Mouse (Mus musculus) myocyte (in vitro differentiated cells): ENCODE data around the gene Rexo1. TPM values are rescaled to one million over a fixed set of nuclear protein-coding genes. Genes with fewer than 3 reads are reported as not detected.

Source experiments
- H3K27me3 ChIP-seq: one replicate; pipeline ENCODE4 v1.6.1; 2011; ENCODE audit not compliant: control insufficient read depth, insufficient read depth, insufficient read length
- H3K36me3 ChIP-seq: one replicate; pipeline ENCODE4 v1.6.1; 2011; ENCODE audit not compliant: control insufficient read depth, insufficient read depth
- H3K4me2 ChIP-seq: one replicate; pipeline ENCODE4 v1.6.1; 2011; ENCODE audit warnings: low read depth, control low read depth
- H3K4me3 ChIP-seq: one replicate; pipeline ENCODE4 v1.5.1; 2011; ENCODE audit warnings: mild to moderate bottlenecking, control low read depth, moderate library complexity
- H3K79me2 ChIP-seq: one replicate; pipeline ENCODE4 v1.6.1; 2011; ENCODE audit not compliant: control insufficient read depth, insufficient read depth
- H3ac ChIP-seq: one replicate; pipeline ENCODE4 v1.6.1; 2011; ENCODE audit not compliant: control insufficient read depth, insufficient read length
- CEBPB ChIP-seq: IDR thresholded peaks from 2 replicates; pipeline ENCODE4 v1.6.1; 2011; ENCODE audit warnings: mild to moderate bottlenecking, moderate library complexity; ENCODE audit not compliant: poor library complexity, insufficient read depth, severe bottlenecking
- E2F4 ChIP-seq: IDR thresholded peaks from one replicate; pipeline ENCODE4 v1.6.1; 2011; ENCODE audit warnings: mild to moderate bottlenecking, control low read depth, moderate library complexity; ENCODE audit not compliant: insufficient read depth
- MAX ChIP-seq: IDR thresholded peaks from one replicate; pipeline ENCODE4 v1.6.1; 2011; ENCODE audit warnings: low read depth, mild to moderate bottlenecking, control low read depth
- MYOD1 ChIP-seq, 3 experiments: IDR thresholded peaks; one replicate each; pipeline ENCODE4 v1.6.1; 2011; ENCODE audit warnings: control low read depth in 2 of 3, low read depth in 2 of 3, mild to moderate bottlenecking in 2 of 3, moderate library complexity in 1 of 3; ENCODE audit not compliant: insufficient read length in 2 of 3, control insufficient read depth in 1 of 3
- MYOG ChIP-seq, 3 experiments: IDR thresholded peaks; one replicate each; pipeline ENCODE4 v1.6.1; 2011; ENCODE audit warnings: control low read depth in 2 of 3, low read depth in 2 of 3, mild to moderate bottlenecking in 2 of 3; ENCODE audit not compliant: insufficient read length in 2 of 3, control insufficient read depth in 1 of 3, insufficient read depth in 1 of 3
- POLR2A ChIP-seq: IDR thresholded peaks from one replicate; pipeline ENCODE4 v1.6.1; 2011; ENCODE audit warnings: low read depth, mild to moderate bottlenecking, control low read depth, moderate library complexity; ENCODE audit not compliant: insufficient read length
- POLR2AphosphoS2 ChIP-seq: IDR thresholded peaks from one replicate; pipeline ENCODE4 v1.6.1; 2011; ENCODE audit warnings: low read depth, control low read depth; ENCODE audit not compliant: insufficient read length
- REST ChIP-seq: IDR thresholded peaks from one replicate; pipeline ENCODE4 v1.6.1; 2011; ENCODE audit warnings: mild to moderate bottlenecking, control low read depth, moderate library complexity; ENCODE audit not compliant: insufficient read depth, insufficient read length
- SRF ChIP-seq: IDR thresholded peaks from one replicate; pipeline ENCODE4 v1.6.1; 2011; ENCODE audit warnings: low read depth; ENCODE audit not compliant: control insufficient read depth, insufficient read length
- TCF12 ChIP-seq: IDR thresholded peaks from one replicate; pipeline ENCODE4 v1.6.1; 2011; ENCODE audit warnings: mild to moderate bottlenecking, control low read depth; ENCODE audit not compliant: poor library complexity, insufficient read depth, severe bottlenecking
- TCF3 ChIP-seq: IDR thresholded peaks from one replicate; pipeline ENCODE4 v1.6.1; 2011; ENCODE audit warnings: low read depth, control low read depth; ENCODE audit not compliant: insufficient read length
- USF1 ChIP-seq: IDR thresholded peaks from one replicate; pipeline ENCODE4 v1.6.1; 2011; ENCODE audit warnings: low read depth, mild to moderate bottlenecking, control low read depth, moderate library complexity
- polyA plus RNA-seq: library from polyadenylated mRNA; unstranded; fragments of >200 nt; fragmentation: generic; extraction: Trizol; gene quantifications from one replicate; pipeline ENCODE4 v1.2.1, GENCODE M21; 2012; ENCODE audit warnings: missing spikeins

Gene Rexo1
- polyA plus RNA-seq, 1 experiment, result 18.8 TPM

GRCm38 (mm10) chr10:80526172-80526571, 35.2 kb downstream of the Rexo1 start:
- H3ac ChIP-seq, result no peak overlapping the region
- H3K79me2 ChIP-seq, result no peaks in the 10 kb centered on the region
- no peak overlapping the region for H3K4me2 ChIP-seq
- H3K27me3 ChIP-seq, result peaks cover 69% of the 10 kb centered on the region
- no peak overlapping the region for H3K4me3 ChIP-seq
- no peaks in the 10 kb centered on the region for H3K36me3 ChIP-seq
- no peak for TF ChIP-seq POLR2A
- TF ChIP-seq MAX, result no peak
- TF ChIP-seq MYOD1 (IDR thresholded peaks at IDR 0.05; ENCODE audit: control insufficient read depth in 1 of 3, insufficient read length in 2 of 3, low read depth in 2 of 3), result no peak

- TF ChIP-seq MYOD1 (IDR thresholded peaks at IDR 0.05; ENCODE audit: control insufficient read depth in 1 of 3, insufficient read length in 2 of 3, low read depth in 2 of 3), result no peak
- no peak for TF ChIP-seq USF1
- TF ChIP-seq CEBPB, result no peak
- no peak for TF ChIP-seq POLR2AphosphoS2
- no peak for TF ChIP-seq MAX
- no peak for TF ChIP-seq TCF3
- TF ChIP-seq REST, result no peak
- no peak for TF ChIP-seq SRF
- TF ChIP-seq TCF12, result no peak
- TF ChIP-seq POLR2A, result no peak
- TF ChIP-seq MYOG (IDR thresholded peaks at IDR 0.05; ENCODE audit: control insufficient read depth in 1 of 3, insufficient read depth in 1 of 3, insufficient read length in 2 of 3, low read depth in 2 of 3), result no peak
- H3K4me3 ChIP-seq, result no peak overlapping the region
- H3K36me3 ChIP-seq, result no peaks in the 10 kb centered on the region
- H3ac ChIP-seq, result no peak overlapping the region
- no peak overlapping the region for H3K4me2 ChIP-seq
- no peaks in the 10 kb centered on the region for H3K79me2 ChIP-seq
- peaks cover 52% of the 10 kb centered on the region for H3K27me3 ChIP-seq
Observed at GRCm38 (mm10) chr10:80523299-80523698, 38.1 kb downstream of the Rexo1 start.

- H3K4me2 ChIP-seq, result no peak overlapping the region
- no peaks in the 10 kb centered on the region for H3K36me3 ChIP-seq
- no peak overlapping the region for H3ac ChIP-seq
- no peak overlapping the region for H3K4me3 ChIP-seq
- H3K27me3 ChIP-seq, result peaks cover 34% of the 10 kb centered on the region
- TF ChIP-seq TCF12 (no peak), POLR2A (no peak), USF1 (no peak), E2F4 (no peak), TCF3 (no peak), CEBPB (no peak), MYOG (IDR thresholded peaks at IDR 0.05; ENCODE audit: control insufficient read depth in 1 of 3, insufficient read depth in 1 of 3, insufficient read length in 2 of 3, low read depth in 2 of 3) (no peak), POLR2AphosphoS2 (no peak), MAX (no peak), MYOD1 (IDR thresholded peaks at IDR 0.05; ENCODE audit: control insufficient read depth in 1 of 3, insufficient read length in 2 of 3, low read depth in 2 of 3) (no peak), SRF (no peak), REST (no peak)
- H3K79me2 ChIP-seq, result no peaks in the 10 kb centered on the region
Observed at GRCm38 (mm10) chr10:80519287-80519686, 42.1 kb downstream of the Rexo1 start.

DNA sequence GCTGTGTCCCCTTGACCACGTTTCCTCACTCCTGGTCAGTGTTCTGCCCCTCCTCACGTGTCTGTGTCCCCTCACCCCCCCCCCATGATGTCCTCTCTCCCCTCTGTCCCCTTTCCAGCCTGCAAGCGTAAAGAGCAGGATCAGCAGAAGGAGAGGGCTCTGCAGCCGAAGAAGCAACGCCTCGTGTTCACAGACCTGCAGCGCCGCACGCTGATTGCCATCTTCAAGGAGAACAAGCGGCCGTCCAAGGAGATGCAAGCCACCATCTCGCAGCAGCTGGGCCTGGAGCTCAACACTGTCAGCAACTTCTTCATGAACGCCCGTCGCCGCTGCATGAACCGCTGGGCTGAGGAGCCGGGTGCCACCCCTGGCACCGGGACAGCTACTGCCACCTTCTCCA, 47.6 kb downstream of the Rexo1 start:
- H3ac ChIP-seq, result no peak overlapping the region
- no peak overlapping the region for H3K4me3 ChIP-seq
- no peak for TF ChIP-seq CEBPB
- no peak for TF ChIP-seq TCF12
- no peak for TF ChIP-seq POLR2AphosphoS2
- no peak for TF ChIP-seq E2F4
- no peak for TF ChIP-seq TCF3
- TF ChIP-seq MYOG (IDR thresholded peaks at IDR 0.05; ENCODE audit: control insufficient read depth in 1 of 3, insufficient read depth in 1 of 3, insufficient read length in 2 of 3, low read depth in 2 of 3), result no peak
- no peak for TF ChIP-seq USF1
- TF ChIP-seq MAX, result no peak
- no peak for TF ChIP-seq REST
- no peak for TF ChIP-seq SRF
- no peak for TF ChIP-seq MYOD1 (IDR thresholded peaks at IDR 0.05; ENCODE audit: control insufficient read depth in 1 of 3, insufficient read length in 2 of 3, low read depth in 2 of 3)
- no peak for TF ChIP-seq POLR2A
- no peak overlapping the region for H3K4me2 ChIP-seq
- H3K79me2 ChIP-seq, result no peaks in the 10 kb centered on the region
- no peaks in the 10 kb centered on the region for H3K36me3 ChIP-seq
- peaks cover 36% of the 10 kb centered on the region for H3K27me3 ChIP-seq

- H3K4me2 ChIP-seq, result peak overlapping the region; percentile 99
- no peak overlapping the region for H3ac ChIP-seq
- peaks cover 29% of the 10 kb centered on the region for H3K27me3 ChIP-seq
- no peaks in the 10 kb centered on the region for H3K79me2 ChIP-seq
- peak overlapping the region; percentile 17 for H3K4me3 ChIP-seq
- no peaks in the 10 kb centered on the region for H3K36me3 ChIP-seq
- TF ChIP-seq E2F4, result no peak
- TF ChIP-seq TCF3, result no peak
- TF ChIP-seq POLR2AphosphoS2, result no peak
- TF ChIP-seq REST, result no peak
- no peak for TF ChIP-seq MYOG (IDR thresholded peaks at IDR 0.05; ENCODE audit: control insufficient read depth in 1 of 3, insufficient read depth in 1 of 3, insufficient read length in 2 of 3, low read depth in 2 of 3)
- TF ChIP-seq TCF12, result no peak
- no peak for TF ChIP-seq MYOD1 (IDR thresholded peaks at IDR 0.05; ENCODE audit: control insufficient read depth in 1 of 3, insufficient read length in 2 of 3, low read depth in 2 of 3)
- no peak for TF ChIP-seq USF1
- TF ChIP-seq MAX, result no peak
- no peak for TF ChIP-seq SRF
- no peak for TF ChIP-seq POLR2A
- TF ChIP-seq CEBPB, result no peak
Observed at GRCm38 (mm10) chr10:80510273-80510660, 51.1 kb downstream of the Rexo1 start.
